Mouse (Mus musculus) cerebellum, adult 11-12 months (tissue): ENCODE results near the gene Flvcr1.
"Not testable (repeated sequence)": the region's sequence is repeated elsewhere in the genome, so short reads cannot be mapped to it uniquely, and the experiment has no call there.

Experiments
- DNase-seq: peaks from one replicate; pipeline ENCODE4 v3.0.0; 2022

The Flvcr1 gene

GRCm38 (mm10) chr1:191036554-191037334 lies 10.8 kb upstream of the Flvcr1 start, which contains the start of gene Spata45:
Gene Spata45 (plus strand): TSS chr1:191036639.
- DNase-seq: no peak

GRCm38 (mm10) chr1:191035649-191036048 lies 9.7 kb upstream of the Flvcr1 start:
- no peak for DNase-seq

GRCm38 (mm10) chr1:191030922-191031425 lies 5.0 kb upstream of the Flvcr1 start:
- DNase-seq: not testable (repeated sequence)

- no peak for DNase-seq
Measured at GRCm38 (mm10) chr1:191030182-191030581, 4.2 kb upstream of the Flvcr1 start.

GRCm38 (mm10) chr1:191025016-191026012 lies 644 bp downstream of the Flvcr1 start:
- DNase-seq: peak; percentile 38

- not testable (repeated sequence) for DNase-seq
Measured at GRCm38 (mm10) chr1:191023806-191024205, 2.2 kb downstream of the Flvcr1 start.

- DNase-seq: no peak
Measured at GRCm38 (mm10) chr1:191023140-191023539, 2.8 kb downstream of the Flvcr1 start.

GRCm38 (mm10) chr1:191021016-191021415 lies 4.9 kb downstream of the Flvcr1 start:
- no peak for DNase-seq

- no peak for DNase-seq
Measured at GRCm38 (mm10) chr1:191020217-191020924, 5.6 kb downstream of the Flvcr1 start.

- DNase-seq: no peak
Measured at GRCm38 (mm10) chr1:191019803-191020202, 6.2 kb downstream of the Flvcr1 start.

- DNase-seq: no peak
Measured at GRCm38 (mm10) chr1:191014271-191014670, 11.7 kb downstream of the Flvcr1 start.

GRCm38 (mm10) chr1:191008707-191009106 lies 17.3 kb downstream of the Flvcr1 start:
- no peak for DNase-seq

GRCm38 (mm10) chr1:191002201-191002600 lies 23.8 kb downstream of the Flvcr1 start:
- no peak for DNase-seq

GRCm38 (mm10) chr1:191000686-191001085 lies 25.3 kb downstream of the Flvcr1 start:
- no peak for DNase-seq

GRCm38 (mm10) chr1:190998027-190998426 lies 27.9 kb downstream of the Flvcr1 start:
- DNase-seq: no peak

- no peak for DNase-seq
Measured at GRCm38 (mm10) chr1:190996346-190996877, 29.5 kb downstream of the Flvcr1 start.

GRCm38 (mm10) chr1:190995548-190995947 lies 30.4 kb downstream of the Flvcr1 start:
- no peak for DNase-seq

GRCm38 (mm10) chr1:190989437-190990082 lies 36.4 kb downstream of the Flvcr1 start:
- no peak for DNase-seq

GRCm38 (mm10) chr1:190981412-190981811 lies 44.5 kb downstream of the Flvcr1 start:
- DNase-seq: no peak

GRCm38 (mm10) chr1:190980470-190980869 lies 45.5 kb downstream of the Flvcr1 start:
- no peak for DNase-seq

GRCm38 (mm10) chr1:190979100-190979563 lies 46.8 kb downstream of the Flvcr1 start, which contains the start of gene Vash2:
Gene Vash2 (minus strand): TSS chr1:190979296.
- DNase-seq: peak; percentile 32
